Mouse (Mus musculus) urinary bladder, postnatal 4 days (tissue): ENCODE data around the gene Lipc.
A peak's percentile ranks its signal among the peaks of the same experiment; 100 is the strongest.
"Not testable (repeated sequence)": the region's sequence is repeated elsewhere in the genome, so short reads cannot be mapped to it uniquely, and the experiment has no call there.

ENCODE experiments used
- DNase-seq, 2 experiments: peaks; one replicate each; pipeline ENCODE4 v3.0.0; 2021 to 2022; ENCODE audit warnings: low spot score in 2 of 2

The Lipc gene

GRCm38 (mm10) chr9:70859233-70859632 is 92.8 kb downstream of the Lipc start:
- no peak for DNase-seq

DNA sequence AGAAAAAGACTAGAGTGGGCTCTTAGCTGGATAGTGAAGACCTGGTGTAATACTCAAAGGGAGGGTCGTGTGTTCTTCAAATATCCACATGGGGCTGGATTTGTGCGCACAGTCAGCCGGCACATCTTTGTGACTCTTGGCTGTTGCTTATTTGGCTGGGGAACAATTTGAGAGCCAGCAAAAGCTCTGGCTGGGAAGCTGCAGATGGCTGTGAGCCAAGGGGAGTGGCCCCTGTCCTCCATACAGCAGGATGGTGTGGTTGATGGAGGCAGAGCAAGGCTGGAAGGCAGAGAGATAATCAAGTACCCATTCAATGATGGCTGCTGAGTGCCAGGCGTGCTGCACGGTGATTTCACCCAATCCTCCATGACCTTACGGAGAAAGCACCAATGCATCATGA is 96.2 kb downstream of the Lipc start:
- DNase-seq, result no peak

DNA sequence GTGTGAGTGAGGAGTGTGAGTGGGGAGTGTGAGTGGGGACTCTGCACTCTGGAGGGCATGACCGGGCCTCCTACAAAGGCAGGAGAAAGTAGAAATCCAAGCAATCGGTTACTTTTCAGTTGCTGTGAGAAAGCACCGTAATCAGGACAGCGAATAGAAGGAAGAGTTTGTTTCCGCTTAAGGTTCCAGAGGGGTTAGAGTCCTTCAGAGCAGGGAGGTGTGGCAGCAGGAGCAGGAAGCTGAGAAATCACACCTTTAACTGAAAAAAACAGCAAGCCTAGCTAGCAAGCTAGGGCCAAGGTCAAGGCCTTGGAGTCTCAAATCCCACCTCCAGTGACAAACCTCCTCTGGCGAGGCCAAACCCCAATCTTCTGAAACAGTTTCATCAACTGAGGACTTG is 97.1 kb downstream of the Lipc start:
- DNase-seq, result no peak

DNA sequence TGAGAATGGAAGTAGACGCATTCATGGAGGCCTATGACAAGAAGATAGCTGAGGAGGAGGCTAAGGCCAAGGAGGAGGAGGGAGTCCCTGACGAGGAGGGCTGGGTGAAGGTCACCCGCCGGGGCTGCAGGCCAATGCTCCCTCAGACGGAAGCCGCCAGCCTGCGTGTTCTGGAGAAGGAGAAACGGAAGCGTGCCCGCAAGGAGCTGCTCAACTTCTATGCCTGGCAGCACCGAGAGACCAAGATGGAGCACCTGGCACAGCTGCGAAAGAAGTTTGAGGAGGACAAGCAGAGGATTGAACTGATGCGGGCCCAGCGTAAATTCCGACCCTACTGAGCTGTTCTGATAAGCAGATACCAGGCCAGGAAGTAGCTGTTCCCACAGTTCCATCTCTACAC is 98.9 kb downstream of the Lipc start:
- DNase-seq, result not testable (repeated sequence)

GRCm38 (mm10) chr9:70851533-70851932 is 100.5 kb downstream of the Lipc start:
- DNase-seq, result no peak

- DNase-seq, result no peak
Measured at GRCm38 (mm10) chr9:70848135-70848770, 103.8 kb downstream of the Lipc start.

DNA sequence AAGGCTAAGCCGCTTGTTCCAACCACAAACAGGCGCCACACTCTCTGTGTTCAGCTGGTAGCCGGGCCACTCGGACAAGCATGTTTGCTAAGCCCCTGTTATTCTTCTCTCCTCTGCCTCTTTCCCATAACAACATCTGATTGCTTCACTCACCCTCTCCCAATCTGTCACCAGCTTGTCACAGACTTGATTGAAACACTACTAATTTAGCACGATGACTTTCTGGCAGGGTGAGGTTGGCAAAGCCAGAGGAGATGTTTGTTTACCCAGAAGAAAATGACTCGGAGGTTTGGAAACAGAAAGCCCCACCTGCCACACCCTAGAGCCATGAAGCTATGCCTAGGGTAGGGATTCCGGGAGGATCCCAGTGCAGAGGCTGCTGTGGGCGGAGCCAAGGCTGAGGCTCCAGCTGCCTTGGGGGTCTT is 104.4 kb downstream of the Lipc start:
- DNase-seq, result no peak

DNA sequence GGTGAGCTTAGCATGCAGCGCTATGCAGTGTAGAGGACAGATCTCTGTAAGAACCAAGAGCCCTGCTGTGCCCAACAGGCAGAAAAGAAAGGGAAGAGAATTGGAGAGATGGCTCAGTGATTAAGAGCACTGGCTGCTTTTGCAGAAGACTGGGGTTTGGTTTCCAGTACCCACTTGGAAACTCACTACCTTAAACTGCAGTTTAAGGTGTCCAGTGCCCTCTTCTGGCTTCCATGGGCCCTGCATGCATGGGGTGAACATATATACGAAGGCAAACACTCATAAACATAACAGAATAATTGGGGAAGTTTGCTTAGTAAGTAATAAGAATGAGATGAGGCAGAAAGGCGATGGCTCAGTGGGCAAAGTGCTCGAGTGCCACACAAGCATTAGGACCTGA is 108.8 kb downstream of the Lipc start:
- no peak for DNase-seq

GRCm38 (mm10) chr9:70842300-70842941 is 109.6 kb downstream of the Lipc start:
- DNase-seq, result no peak

- DNase-seq, result no peak
Measured at GRCm38 (mm10) chr9:70841426-70842215, 110.4 kb downstream of the Lipc start.

DNA sequence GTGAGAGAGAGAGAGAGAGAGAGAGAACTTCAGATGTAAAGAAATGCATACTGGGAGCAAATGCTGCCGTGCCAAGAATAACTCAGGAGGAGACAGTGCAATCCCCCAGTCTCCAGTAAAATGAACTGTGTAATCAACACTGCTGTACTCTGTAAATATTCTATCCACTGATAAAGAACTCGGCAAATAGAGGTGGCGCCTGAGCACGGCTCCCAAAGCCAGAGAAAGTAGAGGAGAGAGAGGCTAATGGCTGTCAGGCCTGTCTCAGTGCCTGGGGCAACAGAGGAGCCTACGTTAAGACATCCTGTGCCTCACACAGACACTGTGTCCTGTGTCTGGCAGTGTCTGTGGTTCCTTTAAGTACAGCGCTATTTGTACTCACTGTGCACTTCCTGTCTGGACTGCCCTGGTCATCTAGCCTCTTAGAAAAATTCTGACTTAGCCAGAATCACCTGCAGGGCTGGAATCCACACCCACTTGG is 111.1 kb downstream of the Lipc start:
- peak in 1 of 2 experiments; percentile 34 for DNase-seq

GRCm38 (mm10) chr9:70838132-70838911 is 113.7 kb downstream of the Lipc start:
- no peak for DNase-seq

DNA sequence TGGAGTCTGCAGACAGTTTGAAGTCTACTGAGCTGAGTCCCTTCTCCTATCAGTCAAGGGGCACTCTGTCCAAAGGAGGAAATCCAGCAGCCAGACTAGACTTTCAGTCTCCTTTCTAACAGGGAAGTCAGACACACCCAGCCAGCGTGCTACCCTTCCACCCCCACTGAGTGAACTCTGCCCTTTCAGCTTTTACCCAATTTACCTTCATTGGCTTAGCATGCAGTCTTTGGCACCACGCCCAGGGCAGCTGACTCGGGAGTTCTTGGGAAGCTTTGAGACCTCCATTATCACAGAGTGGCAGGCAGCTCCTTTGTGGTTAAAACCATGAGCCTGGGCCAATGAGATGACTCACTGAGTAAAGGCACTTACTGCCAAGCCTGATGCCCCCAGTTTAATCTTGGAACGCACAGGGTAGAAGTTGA is 117.3 kb downstream of the Lipc start:
- peak; percentile 73 to 87 for DNase-seq

DNA sequence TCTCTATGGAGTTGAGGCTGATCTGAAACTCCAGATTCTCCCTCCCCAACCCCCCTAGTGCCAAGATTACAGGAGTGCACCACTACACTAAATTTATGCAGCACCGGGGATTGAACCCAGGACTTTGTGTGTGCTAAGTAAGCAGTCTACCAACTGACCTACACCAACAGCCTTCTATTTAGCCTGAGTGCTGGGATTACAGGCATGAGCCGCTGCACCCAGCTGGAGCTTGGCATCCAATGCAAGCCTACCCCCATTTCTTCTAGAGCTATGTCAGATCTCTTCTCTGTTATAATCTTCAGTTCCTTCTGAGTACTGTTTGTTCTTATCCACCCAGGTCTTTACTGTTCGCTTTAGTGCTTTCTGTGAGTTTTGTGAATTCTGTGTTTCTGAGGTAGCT is 117.8 kb downstream of the Lipc start:
- no peak for DNase-seq

GRCm38 (mm10) chr9:70833111-70833908 is 118.7 kb downstream of the Lipc start:
- no peak for DNase-seq

GRCm38 (mm10) chr9:70832231-70832630 is 119.8 kb downstream of the Lipc start:
- DNase-seq, result no peak

DNA sequence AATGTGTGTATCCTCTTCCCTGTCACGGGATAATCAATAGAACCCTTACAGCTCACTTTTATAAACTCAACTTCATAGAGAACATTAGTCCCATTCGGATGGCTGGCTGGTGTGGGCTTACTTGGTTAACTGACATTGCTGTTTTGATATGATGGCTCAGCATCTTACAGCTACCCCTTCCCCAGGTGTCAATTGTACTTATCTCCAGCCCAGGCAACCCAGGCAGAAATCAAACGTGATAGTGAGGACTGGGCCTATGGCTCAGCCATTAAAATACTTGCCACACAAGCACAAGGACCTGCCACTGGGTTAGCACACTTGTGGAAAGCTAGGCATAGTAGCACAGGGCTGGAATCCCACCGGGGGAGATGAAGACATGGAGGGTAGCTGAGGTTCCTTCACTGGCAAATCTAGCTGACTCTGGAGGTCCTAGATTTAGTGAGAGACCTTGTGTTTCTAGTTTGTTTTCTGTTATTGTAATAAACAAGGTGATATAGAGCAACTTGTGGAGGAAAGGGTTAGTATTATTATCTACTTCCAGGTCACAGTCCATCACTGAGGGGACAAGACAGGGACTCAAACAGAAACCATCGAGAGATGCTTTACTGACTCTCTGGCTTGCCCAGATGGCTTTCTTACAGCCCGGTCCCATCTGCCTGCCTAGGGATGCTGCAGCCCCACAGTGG is 121.0 kb downstream of the Lipc start:
- DNase-seq, result no peak

DNA sequence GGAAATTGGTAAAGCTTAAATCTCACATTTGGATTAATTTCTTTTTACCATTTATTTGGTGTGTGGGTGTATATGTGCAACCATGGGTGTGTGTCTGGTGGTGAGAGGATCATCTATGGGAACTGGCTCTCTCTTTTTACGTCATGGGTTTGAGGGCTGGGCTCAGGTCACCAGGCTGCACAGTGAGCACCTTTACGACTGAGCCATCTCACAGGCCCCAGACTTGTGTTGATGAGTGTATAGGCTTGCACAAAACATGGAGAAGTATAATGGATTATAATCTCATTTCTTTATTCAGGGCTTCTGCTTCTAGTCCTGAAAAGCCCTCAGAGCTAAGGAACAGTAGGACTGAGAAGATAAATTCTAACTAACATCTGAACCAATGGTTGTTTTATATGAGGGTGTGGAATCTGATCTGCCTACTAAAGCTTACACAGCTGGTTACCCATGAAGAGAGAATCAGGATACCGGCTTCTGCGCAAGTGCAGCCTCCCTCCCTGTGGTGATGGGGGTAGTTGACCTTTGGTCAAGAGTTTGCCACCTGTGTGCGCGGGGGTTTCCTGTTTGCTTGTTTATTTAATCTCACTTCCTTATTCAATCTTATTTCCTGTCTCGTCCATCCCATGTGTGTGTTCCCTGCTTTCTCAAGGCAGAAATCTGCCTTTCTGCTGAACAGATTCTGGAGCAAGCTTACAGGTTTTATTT is 122.1 kb downstream of the Lipc start:
- no peak for DNase-seq

DNA sequence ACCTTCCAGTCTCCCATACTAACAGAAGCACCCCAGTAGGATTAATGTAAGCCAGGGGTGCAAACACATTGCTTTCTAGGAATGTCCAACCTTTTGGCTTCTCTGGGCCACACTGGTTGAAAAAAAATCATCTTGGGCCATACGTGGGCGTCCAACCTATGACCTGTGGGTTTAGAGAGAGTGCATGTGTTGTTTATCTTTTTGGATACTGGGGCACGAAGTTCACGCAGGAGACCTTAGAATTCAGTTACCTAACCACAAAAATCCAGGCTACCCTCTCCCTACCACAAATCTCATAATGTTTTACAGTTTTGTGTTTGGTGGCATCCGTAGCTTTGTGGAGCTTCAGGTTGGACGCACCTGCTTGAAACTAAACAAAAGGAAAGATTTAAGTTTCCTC is 124.1 kb downstream of the Lipc start:
- DNase-seq, result no peak

DNA sequence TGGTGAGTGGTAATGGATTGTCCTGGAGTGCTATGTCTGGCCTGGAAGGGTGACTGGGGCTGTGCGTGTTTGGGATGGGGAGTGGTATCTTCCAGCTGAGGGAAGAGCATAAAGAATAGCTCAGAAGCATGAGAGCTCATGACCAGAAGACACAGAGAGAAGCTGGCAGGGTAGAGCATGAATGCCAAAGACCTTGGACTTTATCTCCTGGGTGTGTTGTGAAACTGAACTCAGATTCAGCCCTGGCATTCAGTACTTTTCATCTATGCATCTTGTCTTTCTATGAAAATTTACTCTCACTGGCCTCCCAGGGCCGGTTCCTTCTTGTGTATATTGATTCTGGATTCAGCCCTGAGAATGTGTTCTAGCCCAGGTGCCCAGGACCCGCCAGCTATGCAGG is 127.9 kb downstream of the Lipc start:
- no peak for DNase-seq
